Mouse (Mus musculus): ENCODE data around the gene Ndufb11. TPM values are rescaled to one million over a fixed set of nuclear protein-coding genes. Genes with fewer than 3 reads are reported as not detected.
A peak's percentile ranks its signal among the peaks of the same experiment; 100 is the strongest.

Ndufb11 gene
- 203 and 233 TPM in 2 replicates for polyA plus RNA-seq (2015; fragmentation: Nextera tagmentation; extraction: Ambion mirVana)

DNA sequence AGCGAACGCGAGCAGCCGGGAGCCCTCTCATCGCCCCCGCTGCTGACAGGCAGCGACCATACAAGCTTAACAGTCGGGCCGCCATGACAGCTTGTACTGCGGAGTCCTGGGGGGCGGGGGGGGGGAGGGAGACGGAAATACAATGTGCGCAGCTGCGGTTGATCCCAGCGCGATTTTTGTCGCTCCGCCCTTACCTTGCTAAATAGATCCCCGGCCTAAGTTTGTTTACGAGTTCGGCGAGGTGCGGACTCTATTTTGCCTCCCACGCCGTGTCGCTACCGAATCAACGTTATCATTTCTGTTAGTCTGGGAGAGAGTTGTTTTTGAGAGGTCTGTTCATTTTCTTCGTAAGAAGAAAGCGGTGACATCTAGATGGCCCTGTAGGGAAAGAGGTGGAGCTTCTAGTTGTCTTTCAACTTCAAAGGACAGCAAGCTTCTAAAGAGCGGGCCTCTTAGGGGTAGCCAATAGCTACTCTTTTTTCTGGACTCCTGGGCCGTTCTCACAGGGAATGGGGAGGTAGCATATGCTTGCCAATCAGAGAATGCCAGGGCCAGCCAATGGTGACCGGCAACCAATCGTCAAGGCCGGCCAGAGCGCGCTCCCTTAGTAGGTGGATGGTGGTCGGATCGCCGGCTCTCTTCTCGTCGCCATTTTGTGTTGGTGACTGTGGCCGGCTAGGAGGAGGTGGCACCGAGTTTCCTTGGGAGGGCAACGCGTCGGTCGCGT, at the start of gene Ndufb11, which contains the start of gene Rbm10:
TSS of gene Ndufb11 (minus strand) at position 444 of the 727 bp plus-strand sequence.
TSS of gene Rbm10 (plus strand) at position 328 of the 727 bp plus-strand sequence.
- peaks cover 25% of the 10 kb centered on the region for H3K4me1 ChIP-seq
- peak; percentile 98 for ATAC-seq
- peak within 1 kb of the TSS; percentile 72 for H3K9ac ChIP-seq
- WGBS, result 14% methylated on average over 49 of the region's 49 CpGs
- H3K27me3 ChIP-seq, result no peaks in the 10 kb centered on the region
- peak within 1 kb of the TSS; percentile 55 for H3K4me3 ChIP-seq
- peaks cover 25% of the 10 kb centered on the region for H3K36me3 ChIP-seq (ENCODE audit: poor library complexity, severe bottlenecking)
- peak within 1 kb of the TSS; percentile 91 for H3K27ac ChIP-seq
- no peaks in the 10 kb centered on the region for H3K9me3 ChIP-seq (replicated peaks)
- H3K4me2 ChIP-seq, result peak within 1 kb of the TSS; percentile 66

DNA sequence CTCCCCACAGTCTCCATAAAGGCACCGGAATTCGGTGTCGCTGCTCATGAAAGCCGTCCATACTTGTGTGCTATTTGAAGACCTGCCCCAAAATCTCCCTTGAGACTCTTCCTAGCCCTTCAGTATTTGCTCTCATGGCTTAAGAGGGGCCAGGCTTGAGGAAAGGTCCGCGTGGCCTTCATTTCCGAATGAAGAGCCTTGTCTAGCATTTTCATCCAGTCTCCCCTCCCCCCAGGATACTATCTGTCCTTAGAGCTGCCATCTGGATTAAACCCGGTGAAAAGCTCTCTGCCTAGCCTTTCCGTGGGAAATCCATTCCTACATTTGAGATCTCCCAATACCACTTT, 46.0 kb upstream of the Ndufb11 start:
- no peak for ATAC-seq
- Histone ChIP-seq H3K9me3 (replicated peaks) (no peaks in the 10 kb centered on the region; the same call in 1 of the 2 replicates), H3K36me3 (ENCODE audit: poor library complexity, severe bottlenecking) (peaks cover 17% of the 10 kb centered on the region), H3K4me1 (peaks cover 37% of the 10 kb centered on the region), H3K27ac (peak overlapping the region; percentile 83; the same call in 1 of the 2 replicates), H3K4me3 (peak overlapping the region; percentile 60), H3K27me3 (no peaks in the 10 kb centered on the region), H3K9ac (peak overlapping the region; percentile 85), H3K4me2 (peak overlapping the region; percentile 59)
- WGBS, result 13% methylated on average over 9 of the region's 9 CpGs

DNA sequence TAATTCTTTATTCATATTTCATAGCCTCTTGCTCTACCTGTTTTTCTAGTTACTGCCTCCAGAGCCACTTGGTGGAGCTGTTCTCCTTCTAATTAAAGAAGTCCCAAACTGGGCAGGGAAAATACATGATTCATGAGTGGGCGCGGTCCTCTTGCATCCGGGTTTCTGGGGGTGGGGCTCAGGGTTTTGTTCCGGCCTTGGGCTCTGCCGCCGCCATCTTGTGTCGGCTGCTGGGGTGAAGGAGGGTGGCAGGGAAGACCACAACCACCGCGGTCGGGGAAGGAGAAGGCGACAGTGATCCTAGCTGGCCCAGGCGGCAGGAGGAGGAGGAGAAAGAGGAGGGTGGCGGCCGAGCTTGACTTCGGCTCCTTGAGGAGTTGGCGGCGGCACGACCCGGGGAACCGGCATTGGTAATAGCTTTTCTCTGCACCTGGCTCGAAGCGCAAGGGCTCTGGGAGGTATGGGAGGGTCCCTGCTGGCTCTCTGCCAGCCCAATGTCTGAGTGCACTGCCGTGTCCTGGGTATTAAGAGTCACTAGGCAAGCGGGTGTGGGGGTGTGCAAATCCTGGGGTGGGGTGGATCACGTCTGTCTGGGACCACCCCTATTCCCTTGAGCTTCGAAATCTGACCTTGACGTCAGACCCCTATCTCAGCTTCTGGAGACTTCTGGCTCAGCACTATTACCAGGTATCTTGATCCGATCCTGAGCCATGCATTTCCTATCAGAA, 45.5 kb upstream of the Ndufb11 start:
- WGBS, result 8% methylated on average over 23 of the region's 28 CpGs
- Histone ChIP-seq H3K27ac (peak overlapping the region; percentile 83), H3K4me1 (peaks cover 37% of the 10 kb centered on the region), H3K36me3 (ENCODE audit: poor library complexity, severe bottlenecking) (peaks cover 12% of the 10 kb centered on the region; the same call in 1 of the 2 replicates), H3K9ac (peak overlapping the region; percentile 85), H3K27me3 (no peaks in the 10 kb centered on the region), H3K4me3 (peak overlapping the region; percentile 60), H3K9me3 (replicated peaks) (no peaks in the 10 kb centered on the region; the same call in 1 of the 2 replicates), H3K4me2 (peak overlapping the region; percentile 59)
- peak; percentile 92 for ATAC-seq

DNA sequence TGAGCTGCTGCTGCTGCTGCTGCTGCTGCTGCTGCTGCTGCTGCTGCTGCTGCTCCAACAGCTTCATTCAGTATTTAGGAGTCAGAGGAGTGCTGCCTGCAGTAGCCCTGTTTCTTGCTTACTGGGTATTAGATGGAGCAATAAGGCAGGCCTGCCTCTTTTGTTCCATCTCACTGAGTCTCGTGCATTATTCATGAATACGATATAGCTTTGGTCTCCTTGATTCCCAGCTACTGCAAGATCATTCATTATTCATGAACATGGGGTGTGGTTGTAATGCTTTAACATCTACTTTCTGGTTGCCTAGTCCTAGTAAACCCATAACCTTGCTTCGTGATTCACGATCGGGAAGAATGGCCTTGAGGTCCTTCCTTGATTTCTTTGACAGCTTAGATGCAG, 44.9 kb upstream of the Ndufb11 start:
- H3K36me3 ChIP-seq (ENCODE audit: poor library complexity, severe bottlenecking), result peaks cover 7% of the 10 kb centered on the region; the same call in 1 of the 2 replicates
- H3K27me3 ChIP-seq, result no peaks in the 10 kb centered on the region
- H3K4me3 ChIP-seq, result peak overlapping the region; percentile 60; the same call in 1 of the 2 replicates
- H3K27ac ChIP-seq, result peak overlapping the region; percentile 83
- 18% methylated on average over 5 of the region's 5 CpGs for WGBS
- no peak overlapping the region for H3K9ac ChIP-seq
- peak; percentile 83 for ATAC-seq
- H3K9me3 ChIP-seq (replicated peaks), result no peaks in the 10 kb centered on the region; the same call in 1 of the 2 replicates
- peak overlapping the region; percentile 35 for H3K4me2 ChIP-seq
- H3K4me1 ChIP-seq, result peaks cover 37% of the 10 kb centered on the region

DNA sequence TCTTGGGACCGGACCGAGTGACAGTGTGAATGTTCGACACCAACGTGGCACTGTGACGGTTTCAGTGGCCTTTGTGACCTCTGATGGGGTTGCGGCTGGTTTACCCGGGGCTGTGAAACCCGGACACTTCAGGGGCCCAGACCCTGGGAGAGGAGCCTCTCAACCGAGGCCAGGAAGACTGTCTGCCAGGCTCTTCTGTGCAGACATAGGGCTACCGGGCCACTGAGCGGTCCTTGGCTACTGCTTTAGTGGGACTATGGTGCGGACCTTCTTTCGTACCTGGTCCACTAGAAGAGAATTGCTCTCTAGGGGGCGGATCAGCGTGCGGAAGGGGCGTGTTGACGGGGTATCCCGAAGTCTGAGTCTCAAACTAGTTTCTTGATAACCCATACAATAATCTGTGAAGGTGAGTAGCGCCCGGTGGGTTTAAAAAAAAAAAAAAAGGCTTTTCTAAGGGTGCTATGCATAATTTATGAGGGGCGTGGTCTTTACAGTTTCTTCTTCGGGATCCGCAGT, 41.5 kb upstream of the Ndufb11 start:
- Histone ChIP-seq H3K27me3 (no peaks in the 10 kb centered on the region), H3K36me3 (ENCODE audit: poor library complexity, severe bottlenecking) (no peaks in the 10 kb centered on the region), H3K4me3 (peak overlapping the region; percentile 46), H3K4me2 (peak overlapping the region; percentile 74), H3K9me3 (replicated peaks) (no peaks in the 10 kb centered on the region), H3K9ac (peak overlapping the region; percentile 62), H3K4me1 (peaks cover 12% of the 10 kb centered on the region; the same call in 1 of the 2 replicates), H3K27ac (no peak overlapping the region)
- ATAC-seq, result no peak
- 20% methylated on average over 24 of the region's 24 CpGs for WGBS

DNA sequence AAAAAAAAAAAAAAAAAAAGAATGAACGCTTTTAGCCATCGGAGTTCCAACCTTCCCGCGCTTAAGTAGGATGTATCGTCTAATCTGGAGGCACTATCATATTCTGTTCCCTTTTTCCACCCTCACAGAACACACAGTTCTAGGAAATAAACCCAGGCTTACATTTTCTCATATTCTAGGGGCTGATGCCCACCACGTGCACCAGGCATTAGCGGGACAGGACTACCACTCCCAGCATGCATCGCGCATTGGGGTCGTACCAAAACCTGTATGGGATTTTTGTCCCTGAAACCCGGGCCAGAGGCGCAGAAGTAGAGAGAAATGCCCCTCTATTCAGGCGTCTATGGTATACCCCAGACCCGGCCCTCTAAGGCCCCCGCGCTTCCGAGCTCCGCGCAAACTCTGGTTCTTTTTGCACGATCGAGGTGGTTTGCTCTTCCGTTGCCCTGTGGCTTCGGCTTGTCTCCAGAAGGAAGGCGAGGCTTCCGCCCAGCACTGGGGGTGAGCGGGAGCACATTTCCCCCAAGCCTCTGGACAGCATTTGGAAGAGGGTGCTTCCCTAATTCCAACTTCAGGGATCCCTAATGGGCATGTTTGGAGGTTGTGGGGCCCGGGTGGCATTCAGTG, 40.7 kb upstream of the Ndufb11 start, which contains the start of gene Uba1:
TSS of gene Uba1 (plus strand) at position 301 of the 627 bp plus-strand sequence.
- H3K4me3 ChIP-seq, result peak within 1 kb of the TSS; percentile 46
- H3K36me3 ChIP-seq (ENCODE audit: poor library complexity, severe bottlenecking), result no peaks in the 10 kb centered on the region
- ATAC-seq, result peak; percentile 82
- H3K4me1 ChIP-seq, result 0 out of 2 replicates have a peak, but pooled peaks cover 11% of the 10 kb centered on the region
- peak within 1 kb of the TSS; percentile 74 for H3K4me2 ChIP-seq
- no peaks in the 10 kb centered on the region for H3K27me3 ChIP-seq
- H3K9me3 ChIP-seq (replicated peaks), result no peaks in the 10 kb centered on the region
- H3K27ac ChIP-seq, result no peak within 1 kb of the TSS
- WGBS, result 20% methylated on average over 27 of the region's 27 CpGs
- peak within 1 kb of the TSS; percentile 62 for H3K9ac ChIP-seq

DNA sequence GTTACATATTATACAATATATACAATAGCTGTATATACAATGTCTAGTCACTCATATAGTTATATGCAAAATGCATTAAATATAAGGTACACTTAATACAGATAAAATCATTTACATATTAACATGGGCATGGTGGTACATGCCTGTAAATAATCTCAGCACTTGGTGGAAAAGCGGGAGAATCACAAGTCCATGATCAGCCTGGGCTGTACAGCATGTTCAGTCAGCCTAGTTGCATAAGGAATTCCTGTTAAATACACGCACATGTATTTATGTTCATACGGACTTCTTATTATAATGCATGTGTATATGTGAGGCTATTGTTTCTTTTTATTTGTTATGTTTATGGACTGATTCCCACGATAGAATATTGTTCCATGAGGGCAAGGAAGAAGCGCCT, 40.2 kb upstream of the Ndufb11 start:
- peak overlapping the region; percentile 46; the same call in 1 of the 2 replicates for H3K4me3 ChIP-seq
- WGBS, result 32% methylated on average over 5 of the region's 5 CpGs

DNA sequence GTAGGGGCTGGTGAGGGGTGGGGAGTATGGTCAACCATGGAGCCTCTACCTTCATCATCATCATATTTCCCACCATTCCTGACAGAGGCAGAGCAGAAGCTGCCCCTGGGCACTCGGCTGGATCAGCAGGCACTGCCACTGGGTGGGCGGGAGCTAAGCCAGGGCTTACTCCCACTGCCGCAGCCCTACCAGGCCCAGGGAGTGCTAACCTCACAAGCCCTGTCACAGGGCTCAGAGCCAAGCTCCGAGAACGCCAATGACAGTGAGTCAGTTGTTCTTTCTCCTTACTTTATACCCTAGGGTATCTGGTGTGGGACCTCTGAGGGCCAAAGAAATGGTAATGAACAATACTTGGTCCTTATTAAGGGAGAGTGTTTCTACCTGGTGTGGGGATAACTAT, 27.4 kb upstream of the Ndufb11 start:
- Histone ChIP-seq H3K9me3 (replicated peaks) (no peaks in the 10 kb centered on the region), H3K4me3 (no peak overlapping the region), H3K27ac (no peak overlapping the region), H3K4me1 (no peaks in the 10 kb centered on the region), H3K4me2 (no peak overlapping the region), H3K27me3 (no peaks in the 10 kb centered on the region), H3K36me3 (ENCODE audit: poor library complexity, severe bottlenecking) (peaks cover 91% of the 10 kb centered on the region), H3K9ac (no peak overlapping the region)
- no peak for ATAC-seq
- 84% methylated on average over 5 of the region's 5 CpGs for WGBS

More for the DNA sequence above, 40.2 kb upstream of the Ndufb11 start:
- Histone ChIP-seq H3K27me3 (no peaks in the 10 kb centered on the region), H3K4me2 (peak overlapping the region; percentile 74), H3K36me3 (ENCODE audit: poor library complexity, severe bottlenecking) (no peaks in the 10 kb centered on the region), H3K27ac (no peak overlapping the region), H3K9ac (no peak overlapping the region), H3K4me1 (0 out of 2 replicates have a peak, but pooled peaks cover 11% of the 10 kb centered on the region), H3K9me3 (replicated peaks) (no peaks in the 10 kb centered on the region)
- no peak for ATAC-seq

DNA sequence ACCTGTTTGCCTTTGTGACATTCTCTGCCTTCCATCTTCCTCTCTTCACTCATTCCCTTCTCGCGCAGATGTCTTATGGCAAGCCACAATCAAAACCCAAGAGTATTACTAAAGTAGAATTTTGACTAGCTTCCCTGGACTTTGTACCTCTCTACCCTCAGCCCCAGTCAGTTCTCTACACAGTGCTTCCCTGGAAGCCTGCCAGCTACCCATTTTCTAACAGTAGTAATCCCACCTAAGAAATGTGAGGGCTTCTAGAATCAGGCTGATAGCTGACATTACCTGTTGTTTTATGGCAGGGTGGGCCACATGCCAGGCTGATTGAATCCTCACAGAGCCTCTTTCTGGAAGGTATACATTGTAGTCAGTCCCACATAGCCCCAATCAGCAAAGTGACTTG, 20.7 kb upstream of the Ndufb11 start:
- Histone ChIP-seq H3K27me3 (no peaks in the 10 kb centered on the region), H3K4me3 (no peak overlapping the region), H3K9me3 (replicated peaks) (no peaks in the 10 kb centered on the region), H3K27ac (no peak overlapping the region), H3K9ac (no peak overlapping the region), H3K36me3 (ENCODE audit: poor library complexity, severe bottlenecking) (peaks cover 75% of the 10 kb centered on the region), H3K4me1 (no peaks in the 10 kb centered on the region), H3K4me2 (no peak overlapping the region)
- no peak for ATAC-seq
- 97% methylated on average over 2 of the region's 2 CpGs for WGBS

DNA sequence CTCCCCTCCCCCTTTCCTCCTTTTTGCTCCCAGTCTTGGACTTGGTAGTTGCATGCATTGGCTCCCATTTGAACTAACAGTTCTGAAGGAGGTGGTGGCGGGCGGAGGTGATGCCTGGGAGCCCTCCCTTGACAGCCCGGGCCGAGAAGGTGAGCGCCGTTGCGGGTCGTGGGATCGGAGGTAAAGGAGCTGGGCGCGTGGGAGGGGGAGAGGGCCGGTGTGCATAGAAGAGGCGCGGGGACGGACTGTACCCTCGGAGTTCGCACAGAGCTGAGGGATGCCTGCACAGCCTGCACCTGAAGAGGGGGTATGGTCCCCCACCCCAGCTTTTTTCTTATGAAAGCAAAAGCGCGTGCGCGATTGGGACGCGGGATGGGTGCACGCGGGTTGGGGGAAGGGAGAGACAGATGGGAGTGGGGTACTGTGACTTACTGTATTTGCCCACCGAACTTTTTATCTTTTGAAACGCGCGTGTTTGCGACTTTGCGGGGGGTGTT, 532 bp upstream of the Ndufb11 start:
- peak; percentile 65 for ATAC-seq
- 25% methylated on average over 31 of the region's 31 CpGs for WGBS
- peaks cover 25% of the 10 kb centered on the region for H3K4me1 ChIP-seq
- H3K36me3 ChIP-seq (ENCODE audit: poor library complexity, severe bottlenecking), result peaks cover 25% of the 10 kb centered on the region
- H3K4me3 ChIP-seq, result peak overlapping the region; percentile 55
- no peaks in the 10 kb centered on the region for H3K27me3 ChIP-seq
- H3K4me2 ChIP-seq, result peak overlapping the region; percentile 66
- H3K27ac ChIP-seq, result peak overlapping the region; percentile 91
- H3K9ac ChIP-seq, result peak overlapping the region; percentile 72
- no peaks in the 10 kb centered on the region for H3K9me3 ChIP-seq (replicated peaks)

DNA sequence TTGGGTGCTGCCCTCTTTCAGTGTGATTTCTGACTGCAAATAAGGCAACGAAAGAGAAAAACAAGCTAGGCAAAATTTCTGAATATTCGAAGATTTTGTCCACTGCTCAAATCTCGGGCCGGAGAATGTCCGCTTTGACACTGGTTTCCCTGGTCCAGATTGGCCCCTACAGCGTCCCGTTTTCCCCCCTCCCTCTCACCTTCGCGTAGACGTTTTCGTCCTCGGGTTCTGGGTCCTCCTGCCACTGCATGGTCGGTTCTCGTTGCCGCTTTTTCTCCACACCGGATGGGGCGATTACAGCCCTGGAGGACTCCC, 601 bp downstream of the Ndufb11 start:
- H3K36me3 ChIP-seq (ENCODE audit: poor library complexity, severe bottlenecking), result peaks cover 25% of the 10 kb centered on the region
- 14% methylated on average over 17 of the region's 17 CpGs for WGBS
- H3K27me3 ChIP-seq, result no peaks in the 10 kb centered on the region
- peak overlapping the region; percentile 59 for H3K4me2 ChIP-seq
- peak overlapping the region; percentile 55 for H3K4me3 ChIP-seq
- H3K27ac ChIP-seq, result peak overlapping the region; percentile 91
- ATAC-seq, result no peak
- H3K9me3 ChIP-seq (replicated peaks), result no peaks in the 10 kb centered on the region
- peaks cover 25% of the 10 kb centered on the region for H3K4me1 ChIP-seq
- H3K9ac ChIP-seq, result peak overlapping the region; percentile 63

Data from forebrain, embryonic 13.5 days (tissue).